Mouse (Mus musculus) hindbrain, embryonic 16.5 days (tissue): ENCODE results near the gene Olfr1445. TPM values are rescaled to one million over a fixed set of nuclear protein-coding genes. Genes with fewer than 3 reads are reported as not detected.

Experiments
- ATAC-seq: fragments of 200-750 bp; cut with Nextera tagmentation; 2 replicates; pipeline ENCODE4 v1.8.0; 2017; ENCODE audit warnings: moderate TSS enrichment, moderate library complexity
- H3K27ac ChIP-seq: fragments of 300-500 bp; sonication (generic); 2 replicates; pipeline ENCODE4 v1.5.1; 2014; ENCODE audit warnings: low read depth, mild to moderate bottlenecking, control low read depth, low read length, moderate library complexity
- H3K27me3 ChIP-seq: fragments of 300-500 bp; sonication (generic); replicated peaks from 2 replicates; pipeline ENCODE4 v1.6.1; 2014; ENCODE audit warnings: low read length; ENCODE audit not compliant: control insufficient read depth, insufficient read depth
- H3K36me3 ChIP-seq: fragments of 300-500 bp; sonication (generic); 2 replicates; pipeline ENCODE4 v1.6.1; 2014; ENCODE audit warnings: mild to moderate bottlenecking, low read length, moderate library complexity, mixed read lengths; ENCODE audit not compliant: control insufficient read depth, insufficient read depth
- H3K4me1 ChIP-seq: fragments of 300-500 bp; sonication (generic); 2 replicates; pipeline ENCODE4 v1.6.1; 2014; ENCODE audit warnings: low read depth, low read length; ENCODE audit not compliant: control insufficient read depth, insufficient read depth
- H3K4me2 ChIP-seq: fragments of 300-500 bp; sonication (generic); 2 replicates; pipeline ENCODE4 v1.6.1; 2014; ENCODE audit warnings: mild to moderate bottlenecking, low read length, control low read depth, moderate library complexity
- H3K4me3 ChIP-seq: fragments of 300-500 bp; sonication (generic); 2 replicates; pipeline ENCODE4 v1.5.1; 2014; ENCODE audit warnings: mild to moderate bottlenecking, low read length, control low read depth, moderate library complexity
- H3K9ac ChIP-seq: fragments of 300-500 bp; sonication (generic); 2 replicates; pipeline ENCODE4 v1.6.1; 2014; ENCODE audit warnings: low read depth, mild to moderate bottlenecking, control low read depth, low read length, moderate library complexity
- H3K9me3 ChIP-seq: fragments of 300-500 bp; sonication (generic); 2 replicates; pipeline ENCODE4 v1.6.1; 2014; ENCODE audit warnings: mild to moderate bottlenecking, low read length, moderate library complexity; ENCODE audit not compliant: control insufficient read depth
- WGBS: fragments of 180-500 bp; shearing (Covaris S2); extraction: QIAGEN DNeasy Blood & Tissue Kit; methylation state at CpG from one replicate; pipeline ENCODE4 v1.1.7; 2014; 5-methylcytosine and 5-hydroxymethylcytosine counted together
- polyA plus RNA-seq: library from polyadenylated mRNA; unstranded; fragments of >200 nt; fragmentation: Nextera tagmentation; extraction: Ambion mirVana; gene quantifications from 2 replicates; pipeline ENCODE4 v1.2.1, GENCODE M21; 2015

The Olfr1445 gene
- not detected in 2 replicates for polyA plus RNA-seq

- ATAC-seq, result no peak
Observed at GRCm38 (mm10) chr19:12883555-12883954, at the start of gene Olfr1445. Olfr1445 (plus strand) TSS chr19:12883855.

GRCm38 (mm10) chr19:12838507-12838906 lies 45.1 kb upstream of the Olfr1445 start:
- H3K9me3 ChIP-seq, result no peaks in the 10 kb centered on the region
- no peak overlapping the region for H3K4me3 ChIP-seq
- 81% methylated on average over 1 of the region's 1 CpGs for WGBS
- no peak overlapping the region for H3K9ac ChIP-seq
- H3K36me3 ChIP-seq, result no peaks in the 10 kb centered on the region
- H3K4me2 ChIP-seq, result no peak overlapping the region
- no peaks in the 10 kb centered on the region for H3K4me1 ChIP-seq
- H3K27ac ChIP-seq, result no peak overlapping the region
- H3K27me3 ChIP-seq, result no peaks in the 10 kb centered on the region
- ATAC-seq, result no peak

More at GRCm38 (mm10) chr19:12883555-12883954, at the start of gene Olfr1445:
- Histone ChIP-seq H3K9me3 (no peaks in the 10 kb centered on the region), H3K4me1 (no peaks in the 10 kb centered on the region), H3K36me3 (no peaks in the 10 kb centered on the region), H3K27ac (no peak within 1 kb of the TSS), H3K27me3 (no peaks in the 10 kb centered on the region), H3K4me3 (no peak within 1 kb of the TSS), H3K4me2 (no peak within 1 kb of the TSS), H3K9ac (no peak within 1 kb of the TSS)
- WGBS, result 92% methylated on average over 2 of the region's 2 CpGs

GRCm38 (mm10) chr19:12846382-12846781 lies 37.3 kb upstream of the Olfr1445 start, which contains the start of gene Gm5244:
Gm5244 (plus strand) TSS chr19:12846682.
- Histone ChIP-seq H3K27ac (no peak within 1 kb of the TSS), H3K9me3 (no peaks in the 10 kb centered on the region), H3K4me2 (no peak within 1 kb of the TSS), H3K27me3 (no peaks in the 10 kb centered on the region), H3K4me1 (no peaks in the 10 kb centered on the region), H3K36me3 (no peaks in the 10 kb centered on the region), H3K9ac (no peak within 1 kb of the TSS), H3K4me3 (no peak within 1 kb of the TSS)
- ATAC-seq, result no peak

- Histone ChIP-seq H3K4me2 (no peak within 1 kb of the TSS), H3K9me3 (no peaks in the 10 kb centered on the region), H3K27ac (no peak within 1 kb of the TSS), H3K4me1 (no peaks in the 10 kb centered on the region), H3K9ac (no peak within 1 kb of the TSS), H3K4me3 (no peak within 1 kb of the TSS), H3K27me3 (no peaks in the 10 kb centered on the region), H3K36me3 (no peaks in the 10 kb centered on the region)
- 71% methylated on average over 1 of the region's 1 CpGs for WGBS
- no peak for ATAC-seq
Observed at GRCm38 (mm10) chr19:12856983-12857382, 26.7 kb upstream of the Olfr1445 start, which contains the start of gene Olfr1444. Olfr1444 (plus strand) TSS chr19:12857283.

GRCm38 (mm10) chr19:12893424-12893823 lies 9.8 kb downstream of the Olfr1445 start, which contains the start of gene Olfr1446:
Olfr1446 (minus strand) TSS chr19:12893524.
- no peak within 1 kb of the TSS for H3K27ac ChIP-seq
- no peak within 1 kb of the TSS for H3K9ac ChIP-seq
- ATAC-seq, result no peak
- no peaks in the 10 kb centered on the region for H3K9me3 ChIP-seq
- H3K36me3 ChIP-seq, result no peaks in the 10 kb centered on the region
- WGBS, result 84% methylated on average over 1 of the region's 1 CpGs
- H3K27me3 ChIP-seq, result no peaks in the 10 kb centered on the region
- H3K4me2 ChIP-seq, result no peak within 1 kb of the TSS
- no peaks in the 10 kb centered on the region for H3K4me1 ChIP-seq
- no peak within 1 kb of the TSS for H3K4me3 ChIP-seq

GRCm38 (mm10) chr19:12903643-12904042 lies 20.0 kb downstream of the Olfr1445 start, which contains the start of gene Olfr1447:
Olfr1447 (minus strand) TSS chr19:12903743.
- 93% methylated on average over 1 of the region's 1 CpGs for WGBS
- Histone ChIP-seq H3K4me3 (no peak within 1 kb of the TSS), H3K9me3 (0 out of 2 replicates have a peak, but pooled peaks cover under 1% of the 10 kb centered on the region), H3K27ac (no peak within 1 kb of the TSS), H3K36me3 (no peaks in the 10 kb centered on the region), H3K9ac (no peak within 1 kb of the TSS), H3K4me2 (no peak within 1 kb of the TSS), H3K4me1 (no peaks in the 10 kb centered on the region), H3K27me3 (no peaks in the 10 kb centered on the region)
- ATAC-seq, result no peak

GRCm38 (mm10) chr19:12924319-12924718 lies 40.7 kb downstream of the Olfr1445 start, which contains the start of gene Olfr1448:
Olfr1448 (minus strand) TSS chr19:12924419.
- Histone ChIP-seq H3K9me3 (no peaks in the 10 kb centered on the region; the same call in 1 of the 2 replicates), H3K4me2 (no peak within 1 kb of the TSS), H3K36me3 (no peaks in the 10 kb centered on the region), H3K27ac (no peak within 1 kb of the TSS), H3K4me1 (no peaks in the 10 kb centered on the region), H3K4me3 (no peak within 1 kb of the TSS), H3K27me3 (no peaks in the 10 kb centered on the region), H3K9ac (no peak within 1 kb of the TSS)
- ATAC-seq, result no peak
- WGBS, result 67% methylated on average over 1 of the region's 1 CpGs

GRCm38 (mm10) chr19:12930540-12930939 lies 46.9 kb downstream of the Olfr1445 start, which contains the start of gene Olfr1449:
Olfr1449 (plus strand) TSS chr19:12930840.
- no peaks in the 10 kb centered on the region for H3K9me3 ChIP-seq
- H3K36me3 ChIP-seq, result no peaks in the 10 kb centered on the region
- H3K4me3 ChIP-seq, result no peak within 1 kb of the TSS
- H3K27me3 ChIP-seq, result no peaks in the 10 kb centered on the region
- ATAC-seq, result no peak
- no peaks in the 10 kb centered on the region for H3K4me1 ChIP-seq
- no peak within 1 kb of the TSS for H3K4me2 ChIP-seq
- no peak within 1 kb of the TSS for H3K9ac ChIP-seq
- no peak within 1 kb of the TSS for H3K27ac ChIP-seq
